Mouse (Mus musculus) intestine, postnatal 0 days (tissue): Measurements from ENCODE around the gene Il17re. TPM values are rescaled to one million over a fixed set of nuclear protein-coding genes. Genes with fewer than 3 reads are reported as not detected.

Experiments
- ATAC-seq: fragments of 200-750 bp; cut with Nextera tagmentation; 2 replicates; pipeline ENCODE4 v1.8.0; 2017; ENCODE audit warnings: mild to moderate bottlenecking, moderate TSS enrichment, moderate library complexity
- H3K27ac ChIP-seq: fragments of 300-500 bp; sonication (generic); 2 replicates; pipeline ENCODE4 v1.5.1; 2014; ENCODE audit warnings: mild to moderate bottlenecking, low read depth, low read length, moderate library complexity
- H3K27me3 ChIP-seq: fragments of 300-500 bp; sonication (generic); replicated peaks from 2 replicates; pipeline ENCODE4 v1.6.1; 2014; ENCODE audit warnings: low read length, mixed read lengths; ENCODE audit not compliant: control insufficient read depth, insufficient read depth
- H3K36me3 ChIP-seq: fragments of 300-500 bp; sonication (generic); 2 replicates; pipeline ENCODE4 v1.6.1; 2014; ENCODE audit warnings: mild to moderate bottlenecking, moderate library complexity; ENCODE audit not compliant: control insufficient read depth, insufficient read depth
- H3K4me1 ChIP-seq: fragments of 300-500 bp; sonication (generic); replicated peaks from 2 replicates; pipeline ENCODE4 v1.6.1; 2014; ENCODE audit warnings: antibody characterized with exemption, low read length, mixed read lengths; ENCODE audit not compliant: control insufficient read depth, insufficient read depth
- H3K4me2 ChIP-seq: fragments of 300-500 bp; sonication (generic); replicated peaks from 2 replicates; pipeline ENCODE4 v1.6.1; 2014; ENCODE audit warnings: low read depth, mild to moderate bottlenecking, moderate library complexity
- H3K4me3 ChIP-seq: fragments of 300-500 bp; sonication (generic); 2 replicates; pipeline ENCODE4 v1.5.1; 2014; ENCODE audit warnings: low read depth, low read length
- H3K9ac ChIP-seq: fragments of 300-500 bp; sonication (generic); 2 replicates; pipeline ENCODE4 v1.6.1; 2014; ENCODE audit warnings: mild to moderate bottlenecking, low read depth, low read length
- H3K9me3 ChIP-seq: fragments of 300-500 bp; sonication (generic); 2 replicates; pipeline ENCODE4 v1.6.1; 2016; ENCODE audit warnings: mixed run types; ENCODE audit not compliant: control insufficient read depth
- CTCF ChIP-seq: sonication (generic); IDR thresholded peaks from 2 replicates; pipeline ENCODE4 v1.5.1; 2016; ENCODE audit warnings: low read depth, mild to moderate bottlenecking, control low read depth, antibody characterized with exemption, moderate library complexity
- WGBS: fragments of 180-500 bp; shearing (Covaris S2); extraction: QIAGEN DNeasy Blood & Tissue Kit; methylation state at CpG from one replicate; pipeline ENCODE4 v1.1.7; 2014; 5-methylcytosine and 5-hydroxymethylcytosine counted together
- polyA plus RNA-seq: library from polyadenylated mRNA; unstranded; fragments of >200 nt; fragmentation: Nextera tagmentation; extraction: Ambion mirVana; gene quantifications from 2 replicates; pipeline ENCODE4 v1.2.1, GENCODE M21; 2015

The Il17re gene
- polyA plus RNA-seq, 1 experiment from 2014 or later: 2.3 TPM

GRCm38 (mm10) chr6:113447639-113448038 is 10.6 kb upstream of the Il17re start:
- no peak overlapping the region for H3K27ac ChIP-seq
- no peak overlapping the region for H3K9ac ChIP-seq
- H3K27me3 ChIP-seq: no peaks in the 10 kb centered on the region
- H3K4me3 ChIP-seq: no peak overlapping the region
- H3K4me1 ChIP-seq: no peaks in the 10 kb centered on the region
- 95% methylated on average over 4 of the region's 4 CpGs for WGBS
- TF ChIP-seq CTCF: no peak
- ATAC-seq: no peak
- peaks cover 26% of the 10 kb centered on the region for H3K36me3 ChIP-seq
- no peaks in the 10 kb centered on the region for H3K9me3 ChIP-seq
- H3K4me2 ChIP-seq: no peak overlapping the region

DNA sequence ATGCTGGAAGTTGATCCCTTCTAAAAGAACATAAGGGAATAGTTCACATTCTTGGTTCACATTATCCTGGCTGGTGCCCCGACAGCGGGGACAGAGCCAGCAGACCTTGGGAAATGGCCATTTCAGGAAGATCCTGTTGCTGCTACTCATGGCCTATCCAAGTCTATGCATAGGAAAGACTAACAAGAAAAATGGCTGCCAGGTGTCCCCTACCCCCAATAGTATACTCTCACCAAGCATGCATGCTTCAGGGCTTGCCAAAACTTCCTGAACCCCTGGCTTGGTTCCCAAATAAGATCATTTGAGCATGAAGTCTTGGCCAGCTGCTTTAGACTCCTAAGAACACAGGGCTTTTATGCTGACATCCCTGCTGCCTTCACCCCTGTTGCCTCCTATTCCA is 6.4 kb upstream of the Il17re start:
- Histone ChIP-seq H3K9me3 (no peaks in the 10 kb centered on the region), H3K36me3 (peaks cover 19% of the 10 kb centered on the region), H3K27ac (no peak overlapping the region), H3K4me1 (no peaks in the 10 kb centered on the region), H3K4me3 (no peak overlapping the region), H3K4me2 (no peak overlapping the region), H3K9ac (no peak overlapping the region), H3K27me3 (no peaks in the 10 kb centered on the region)
- no peak for ATAC-seq
- 79% methylated on average over 2 of the region's 2 CpGs for WGBS
- TF ChIP-seq CTCF: no peak

- H3K4me2 ChIP-seq: no peak overlapping the region
Observed at GRCm38 (mm10) chr6:113455007-113455406, 3.3 kb upstream of the Il17re start.

DNA sequence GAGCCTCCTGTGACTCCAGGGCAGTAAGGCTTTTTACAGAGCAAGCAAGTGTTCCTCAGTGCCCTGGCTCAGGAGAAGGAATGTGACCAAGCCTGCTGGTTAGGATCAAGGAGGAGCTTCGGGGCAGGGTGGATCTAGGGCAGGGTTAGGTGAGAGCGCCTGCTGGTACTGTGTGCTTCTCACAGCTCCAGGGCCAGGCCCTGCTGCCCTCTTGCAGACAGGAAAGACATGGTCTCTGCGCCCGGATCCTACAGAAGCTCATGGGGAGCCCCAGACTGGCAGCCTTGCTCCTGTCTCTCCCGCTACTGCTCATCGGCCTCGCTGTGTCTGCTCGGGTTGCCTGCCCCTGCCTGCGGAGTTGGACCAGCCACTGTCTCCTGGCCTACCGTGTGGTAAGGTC is 351 bp downstream of the Il17re start:
- Histone ChIP-seq H3K4me2 (peak overlapping the region; percentile 24; the same call in 1 of the 2 replicates), H3K36me3 (no peaks in the 10 kb centered on the region), H3K9me3 (no peaks in the 10 kb centered on the region), H3K27ac (no peak overlapping the region), H3K4me1 (no peaks in the 10 kb centered on the region), H3K4me3 (no peak overlapping the region), H3K9ac (no peak overlapping the region), H3K27me3 (no peaks in the 10 kb centered on the region)
- no peak for TF ChIP-seq CTCF
- WGBS: 44% methylated on average over 10 of the region's 10 CpGs
- ATAC-seq: peak; percentile 81

More at GRCm38 (mm10) chr6:113455007-113455406, 3.3 kb upstream of the Il17re start:
- no peaks in the 10 kb centered on the region for H3K27me3 ChIP-seq
- no peak overlapping the region for H3K27ac ChIP-seq
- H3K36me3 ChIP-seq: no peaks in the 10 kb centered on the region
- no peaks in the 10 kb centered on the region for H3K4me1 ChIP-seq
- H3K4me3 ChIP-seq: no peak overlapping the region
- no peaks in the 10 kb centered on the region for H3K9me3 ChIP-seq
- WGBS: 35% methylated on average over 5 of the region's 5 CpGs
- no peak for TF ChIP-seq CTCF
- no peak overlapping the region for H3K9ac ChIP-seq
- ATAC-seq: peak; percentile 48; the same call in 1 of the 2 replicates

GRCm38 (mm10) chr6:113464040-113464439 is 5.8 kb downstream of the Il17re start:
- TF ChIP-seq CTCF: no peak
- WGBS: 65% methylated on average over 7 of the region's 7 CpGs
- ATAC-seq: no peak
- Histone ChIP-seq H3K9ac (no peak overlapping the region), H3K27ac (no peak overlapping the region), H3K36me3 (no peaks in the 10 kb centered on the region), H3K9me3 (no peaks in the 10 kb centered on the region), H3K4me1 (no peaks in the 10 kb centered on the region), H3K4me2 (no peak overlapping the region), H3K27me3 (no peaks in the 10 kb centered on the region), H3K4me3 (no peak overlapping the region)

- WGBS: 60% methylated on average over 5 of the region's 5 CpGs
Observed at GRCm38 (mm10) chr6:113465602-113466001, 7.3 kb downstream of the Il17re start.

GRCm38 (mm10) chr6:113468512-113468911 is 10.2 kb downstream of the Il17re start:
- WGBS: 67% methylated on average over 3 of the region's 3 CpGs
- Histone ChIP-seq H3K9ac (no peak overlapping the region), H3K4me1 (0 out of 2 replicates have a peak, but pooled peaks cover 3% of the 10 kb centered on the region), H3K36me3 (no peaks in the 10 kb centered on the region), H3K27ac (no peak overlapping the region), H3K4me2 (peak overlapping the region; percentile 84), H3K9me3 (no peaks in the 10 kb centered on the region), H3K4me3 (no peak overlapping the region), H3K27me3 (no peaks in the 10 kb centered on the region)
- no peak for TF ChIP-seq CTCF
- ATAC-seq: no peak

More at GRCm38 (mm10) chr6:113465602-113466001, 7.3 kb downstream of the Il17re start:
- TF ChIP-seq CTCF: peak; percentile 64
- H3K36me3 ChIP-seq: no peaks in the 10 kb centered on the region
- no peak overlapping the region for H3K4me2 ChIP-seq
- no peak overlapping the region for H3K4me3 ChIP-seq
- H3K27me3 ChIP-seq: no peaks in the 10 kb centered on the region
- H3K9me3 ChIP-seq: no peaks in the 10 kb centered on the region
- no peak overlapping the region for H3K27ac ChIP-seq
- H3K9ac ChIP-seq: no peak overlapping the region
- 0 out of 2 replicates have a peak, but pooled peaks cover 3% of the 10 kb centered on the region for H3K4me1 ChIP-seq
- no peak for ATAC-seq
